Mouse (Mus musculus) kidney, adult 18-20 months (tissue): ENCODE results near the gene Hspg2.

Experiments used
- DNase-seq: peaks from one replicate; pipeline ENCODE4 v3.0.0; 2021

Gene Hspg2

GRCm38 (mm10) chr4:137502801-137503200 lies 34.2 kb downstream of the Hspg2 start:
- DNase-seq = no peak

- no peak for DNase-seq
These were observed 35.0 kb downstream of the Hspg2 start for GRCm38 (mm10) chr4:137503509-137503971.

DNA sequence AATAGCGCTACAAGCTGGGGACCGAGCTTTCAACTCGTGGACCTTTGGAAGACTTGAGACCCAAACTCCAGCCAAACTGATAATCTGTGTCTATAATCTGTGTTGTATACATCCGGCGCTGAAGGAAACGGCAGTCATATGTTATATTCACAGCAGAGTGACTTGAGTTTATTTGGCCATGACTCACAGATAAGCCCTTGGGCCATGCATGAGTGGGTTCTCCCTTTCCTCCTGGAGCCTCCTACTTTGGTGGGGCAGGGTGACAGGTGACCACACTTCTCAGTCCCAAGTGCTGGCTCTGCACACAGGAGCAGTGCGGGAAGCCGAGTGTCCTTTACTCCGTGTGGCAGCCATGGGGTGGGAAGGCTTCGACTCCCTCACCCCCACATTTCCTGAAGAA lies 38.1 kb downstream of the Hspg2 start:
- DNase-seq = no peak

DNA sequence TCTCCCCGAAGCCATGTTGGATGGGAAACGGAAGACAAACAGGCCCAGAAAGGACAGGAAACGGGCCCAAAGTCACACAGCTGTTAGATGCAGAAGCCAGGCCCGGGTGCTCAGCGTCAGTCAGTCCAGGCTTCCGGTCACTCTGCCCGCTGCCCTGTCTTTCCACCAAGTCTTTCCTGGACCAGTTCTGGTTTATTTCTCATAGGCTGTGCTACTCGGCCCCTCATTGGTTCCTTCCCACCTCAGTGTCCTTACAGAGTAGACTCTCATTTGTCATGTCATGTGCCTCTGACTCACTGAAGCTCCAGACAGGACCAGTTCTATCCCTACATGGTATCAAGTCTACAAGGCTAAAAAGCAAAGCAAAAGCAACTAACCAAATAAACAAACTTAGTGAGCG lies 41.0 kb downstream of the Hspg2 start:
- no peak for DNase-seq

DNA sequence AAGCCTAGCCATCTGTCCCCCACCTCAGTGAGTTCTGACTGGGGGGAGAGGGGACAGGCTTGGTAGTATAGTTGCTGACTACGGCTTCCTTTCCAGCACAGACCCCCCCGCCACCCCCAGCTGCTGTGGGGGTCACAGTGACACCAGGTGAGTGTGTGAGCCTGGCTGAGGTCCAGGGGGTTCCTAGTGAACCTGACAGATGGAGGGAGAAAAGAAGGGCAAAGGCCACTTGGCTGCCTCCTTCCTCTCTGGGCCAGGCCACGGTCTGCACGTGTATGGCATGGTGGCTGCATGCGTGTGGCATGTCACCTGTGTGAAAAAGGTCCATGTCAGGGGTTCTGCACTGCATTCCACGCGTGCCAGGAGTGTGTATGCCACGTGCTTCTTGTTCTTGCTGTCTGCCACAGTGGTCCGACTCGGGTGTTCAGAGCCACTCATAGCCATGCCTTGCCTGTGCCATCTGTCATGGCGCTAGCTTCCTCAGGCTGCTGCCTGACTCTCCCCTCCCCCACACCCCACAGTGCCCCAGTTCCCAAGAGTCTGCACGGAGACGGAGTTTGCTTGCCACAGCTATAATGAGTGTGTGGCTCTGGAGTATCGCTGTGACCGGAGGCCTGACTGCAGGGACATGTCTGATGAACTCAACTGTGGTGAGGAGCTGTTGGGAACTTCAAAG lies 41.6 kb downstream of the Hspg2 start:
- DNase-seq = peak; percentile 47

DNA sequence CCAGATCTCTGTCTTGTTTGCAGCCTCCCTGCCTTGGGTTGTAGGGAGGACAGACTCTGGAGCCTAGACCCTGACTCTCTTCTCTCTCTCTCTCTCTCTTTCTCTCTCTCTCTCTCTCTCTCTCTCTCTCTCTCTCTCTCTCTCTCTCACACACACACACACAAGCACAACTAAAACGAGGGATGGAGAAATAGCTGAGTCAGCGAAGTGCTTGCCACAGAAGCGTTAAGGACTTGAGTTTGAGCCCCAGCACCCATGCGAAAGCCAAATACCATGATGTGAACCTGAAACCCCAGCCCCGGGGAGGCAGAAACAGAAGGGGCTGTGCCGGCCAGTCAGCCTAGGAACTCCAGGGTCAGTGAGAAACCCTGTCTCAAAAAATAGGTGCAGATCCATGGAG lies 44.3 kb downstream of the Hspg2 start:
- DNase-seq = no peak

DNA sequence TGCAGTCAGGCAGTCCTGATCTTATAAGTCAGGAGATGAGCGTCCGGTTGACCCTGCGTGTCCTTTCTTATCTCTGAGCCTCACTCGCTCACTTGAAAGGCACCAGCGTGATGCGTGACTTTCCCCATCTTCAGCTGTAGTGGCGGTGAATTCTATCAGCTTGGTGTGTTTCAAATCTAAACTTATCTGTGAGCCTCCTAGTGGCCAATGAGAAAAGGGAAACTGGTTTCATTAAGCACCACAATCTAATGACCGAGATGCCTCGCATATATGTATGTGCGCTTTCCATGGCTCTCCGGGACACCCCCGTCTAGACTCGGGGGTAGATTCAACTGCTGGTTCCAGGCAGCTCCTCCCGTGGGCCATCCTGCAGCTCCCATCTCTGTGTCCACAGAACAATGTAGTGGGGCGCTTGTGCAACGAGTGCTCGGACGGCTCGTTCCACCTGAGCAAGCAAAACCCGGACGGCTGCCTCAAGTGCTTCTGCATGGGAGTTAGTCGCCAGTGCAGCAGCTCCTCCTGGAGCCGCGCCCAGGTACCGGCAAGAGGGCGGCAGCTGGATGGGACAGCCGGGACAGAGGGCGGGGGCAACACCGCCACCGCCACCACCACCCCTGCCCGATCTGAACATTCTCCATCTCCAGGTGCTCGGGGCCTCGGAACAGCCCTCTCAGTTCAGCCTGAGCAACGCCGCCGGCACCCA lies 49.6 kb downstream of the Hspg2 start:
- DNase-seq = no peak

DNA sequence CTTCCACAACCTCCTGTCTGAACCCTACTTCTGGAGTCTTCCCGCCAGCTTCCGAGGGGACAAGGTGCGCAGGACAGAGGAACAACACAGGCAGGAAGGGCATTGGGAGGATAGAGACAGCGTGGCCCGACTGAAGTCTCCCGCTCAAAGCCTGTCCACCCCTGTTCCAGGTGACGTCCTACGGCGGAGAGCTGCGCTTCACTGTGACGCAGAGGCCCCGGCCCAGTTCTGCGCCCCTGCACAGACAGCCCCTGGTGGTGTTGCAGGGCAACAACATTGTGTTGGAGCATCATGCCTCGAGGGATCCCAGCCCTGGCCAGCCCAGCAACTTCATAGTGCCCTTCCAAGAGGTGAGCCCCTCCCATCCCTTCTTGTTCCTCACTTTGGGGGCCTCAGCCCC lies 50.2 kb downstream of the Hspg2 start:
- no peak for DNase-seq

DNA sequence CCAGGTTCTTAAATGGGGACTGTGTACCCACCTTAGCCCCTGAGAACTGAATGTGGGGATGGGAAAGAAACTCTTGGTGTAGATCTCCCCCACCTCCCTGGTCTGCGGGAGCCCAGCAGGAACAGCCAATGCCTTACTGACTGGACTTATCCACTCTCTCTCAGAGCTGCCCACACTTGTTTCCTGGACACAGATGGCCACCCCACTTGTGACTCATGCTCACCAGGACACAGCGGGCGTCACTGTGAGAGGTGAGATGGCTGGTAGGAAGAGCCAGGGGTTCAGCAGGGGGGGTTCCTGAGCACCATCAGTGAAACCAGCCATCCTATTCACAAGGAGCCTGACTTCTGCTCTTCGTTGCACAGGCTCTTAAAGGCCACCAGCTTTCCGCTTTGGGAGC lies 51.8 kb downstream of the Hspg2 start:
- DNase-seq = no peak

DNA sequence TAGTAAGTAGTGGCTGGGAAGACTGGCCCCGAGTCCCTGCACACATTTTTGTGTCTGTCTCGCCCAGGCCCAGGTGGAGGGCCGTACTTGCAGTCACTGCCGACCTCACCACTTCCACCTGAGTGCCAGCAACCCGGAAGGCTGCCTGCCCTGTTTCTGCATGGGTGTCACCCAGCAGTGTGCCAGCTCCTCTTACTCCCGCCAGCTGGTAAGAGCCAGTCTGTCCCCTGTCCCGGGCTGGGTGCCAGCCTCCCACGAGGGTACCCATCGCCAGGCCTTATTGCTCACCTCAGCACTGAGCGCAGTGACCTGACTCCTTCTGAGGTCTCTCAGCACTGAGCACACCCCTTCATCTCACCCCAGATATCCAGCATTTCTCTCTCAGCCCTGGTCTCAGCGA lies 53.4 kb downstream of the Hspg2 start:
- no peak for DNase-seq

DNA sequence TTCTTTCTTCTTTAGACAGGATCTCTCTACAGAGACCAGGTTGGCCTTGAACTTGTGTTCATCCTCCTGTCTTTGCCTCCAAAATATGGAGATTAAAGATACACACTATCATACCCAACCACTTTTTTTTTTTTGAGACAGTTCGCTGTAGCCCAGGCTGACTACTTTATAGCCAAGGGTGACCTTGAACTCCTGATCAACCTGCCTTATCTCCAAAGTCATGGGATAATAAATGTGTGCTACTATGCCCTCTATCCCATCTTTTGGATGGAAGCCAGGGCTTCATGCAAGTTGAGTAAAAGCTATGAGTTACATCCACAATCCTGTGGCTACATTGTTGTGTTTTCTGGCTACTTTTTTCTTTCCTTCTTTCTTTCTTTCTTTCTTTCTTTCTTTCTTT lies 56.9 kb downstream of the Hspg2 start:
- no peak for DNase-seq

DNA sequence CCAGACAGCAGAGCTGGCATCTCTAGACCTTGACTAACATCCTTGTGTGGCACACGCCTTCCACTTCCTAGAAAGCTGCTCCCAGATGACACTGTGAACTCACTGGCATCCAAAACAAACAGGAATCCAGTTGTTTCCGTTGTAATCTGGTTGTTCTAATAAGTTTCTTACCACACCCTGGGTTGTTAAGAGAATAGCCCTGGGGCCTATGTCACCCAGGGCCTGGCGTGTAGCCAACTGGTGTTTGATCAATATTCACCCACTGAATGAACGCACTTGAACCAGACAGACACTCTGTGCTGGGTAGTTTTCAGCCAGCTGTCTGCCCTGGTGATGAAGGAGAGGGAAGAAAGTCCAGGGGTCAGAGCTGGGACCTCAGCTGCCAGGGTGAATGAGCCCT lies 58.8 kb downstream of the Hspg2 start:
- peak; percentile 47 for DNase-seq

- no peak for DNase-seq
These were observed 59.3 kb downstream of the Hspg2 start for GRCm38 (mm10) chr4:137527872-137528271.

DNA sequence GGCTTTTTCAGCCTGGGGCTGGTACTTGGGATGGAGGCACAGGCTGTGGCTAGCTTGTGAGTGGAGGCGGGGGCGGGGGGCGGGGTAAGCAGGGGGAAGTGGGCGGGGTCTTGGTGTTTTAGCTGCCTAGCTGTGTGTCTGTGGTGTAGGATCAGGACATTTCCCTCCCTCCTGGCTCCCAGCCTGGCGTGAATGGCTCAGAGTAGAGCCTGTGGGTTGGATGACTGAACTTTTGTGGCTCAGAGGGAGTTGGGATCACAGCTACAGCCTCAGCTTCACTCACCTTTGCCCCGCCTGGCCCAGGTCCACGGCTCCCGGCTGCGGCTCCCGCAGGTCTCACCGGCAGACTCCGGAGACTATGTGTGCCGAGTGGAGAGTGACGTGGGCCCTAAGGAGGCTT lies 71.8 kb downstream of the Hspg2 start:
- peak; percentile 83 for DNase-seq

GRCm38 (mm10) chr4:137542968-137543367 lies 74.4 kb downstream of the Hspg2 start:
- no peak for DNase-seq

DNA sequence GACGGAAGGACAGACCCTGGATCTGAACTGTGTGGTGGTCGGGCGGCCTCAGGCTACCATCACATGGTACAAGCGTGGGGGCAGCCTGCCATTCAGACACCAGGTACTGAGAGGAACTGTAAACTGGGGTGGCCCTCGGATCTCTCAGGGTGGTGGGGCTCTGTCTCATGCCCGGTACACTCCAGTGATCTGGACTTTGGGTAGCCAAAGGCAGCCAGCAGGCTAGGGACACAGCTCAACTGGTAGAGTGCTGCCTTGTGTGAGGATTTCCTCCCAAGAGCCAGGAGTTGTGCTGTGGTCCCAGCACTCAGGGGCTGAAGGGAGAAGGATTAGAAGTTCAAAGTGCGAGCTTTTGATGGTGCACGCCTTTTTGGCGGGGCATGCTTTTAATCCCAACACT lies 77.0 kb downstream of the Hspg2 start:
- peak; percentile 16 for DNase-seq

DNA sequence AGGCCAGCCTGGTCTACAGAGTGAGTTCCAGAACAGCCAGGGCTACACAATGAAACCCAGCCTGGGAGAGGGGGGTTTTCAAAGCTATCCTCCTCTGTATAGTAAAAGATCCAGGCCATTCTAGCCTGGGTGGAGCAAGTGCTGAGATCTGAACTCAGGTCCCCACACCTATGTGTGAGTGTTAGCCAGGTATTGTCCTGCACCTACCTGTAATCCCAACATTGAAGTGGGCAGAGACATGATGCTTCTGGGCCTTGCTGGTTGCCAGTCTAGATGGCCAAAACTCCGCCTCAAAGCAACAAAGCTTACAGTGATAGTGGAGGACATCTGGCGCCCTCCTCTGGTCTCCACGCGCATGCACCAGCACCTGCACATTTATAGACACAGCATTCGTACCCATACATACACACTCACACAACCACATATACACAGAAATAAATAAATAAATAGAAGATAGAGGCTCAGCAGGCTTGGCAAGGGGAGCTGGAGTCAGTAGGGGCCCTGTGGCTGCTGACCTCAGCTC lies 77.5 kb downstream of the Hspg2 start:
- DNase-seq = peak; percentile 56

DNA sequence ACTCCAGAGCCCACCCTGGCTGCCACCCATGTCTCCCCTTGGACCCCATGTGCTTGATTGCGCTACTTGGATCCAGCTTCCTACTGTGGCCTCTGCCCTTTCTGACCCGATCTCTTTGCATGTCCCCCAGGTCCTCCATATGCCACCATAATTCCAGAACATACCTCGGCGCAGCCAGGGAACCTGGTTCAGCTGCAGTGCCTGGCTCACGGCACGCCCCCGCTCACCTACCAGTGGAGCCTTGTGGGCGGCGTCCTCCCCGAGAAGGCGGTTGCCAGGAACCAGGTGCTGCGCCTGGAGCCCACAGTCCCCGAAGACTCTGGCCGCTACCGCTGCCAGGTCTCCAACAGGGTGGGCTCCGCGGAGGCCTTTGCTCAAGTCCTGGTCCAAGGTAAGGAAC lies 84.9 kb downstream of the Hspg2 start:
- no peak for DNase-seq

- no peak for DNase-seq
These were observed 88.2 kb downstream of the Hspg2 start for GRCm38 (mm10) chr4:137556673-137557210.

DNA sequence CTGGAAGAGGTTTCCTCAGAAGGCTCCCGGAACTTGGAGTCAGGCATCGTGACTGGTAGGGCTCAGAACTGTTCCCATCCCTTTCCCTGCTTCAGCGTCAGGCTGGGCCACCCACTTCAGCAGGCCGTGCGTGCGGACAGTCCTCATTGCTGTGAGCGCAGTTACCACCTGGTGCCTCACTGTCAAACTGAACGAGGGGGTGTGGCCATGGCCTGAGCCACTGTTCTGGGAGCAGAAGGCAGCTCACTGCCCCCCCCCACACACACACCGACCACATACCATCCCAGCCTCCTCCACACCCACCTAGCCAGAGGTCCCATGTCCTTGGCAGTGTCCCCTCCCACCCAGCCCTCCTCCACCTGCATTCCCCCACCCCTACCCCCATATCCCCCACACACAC lies 101.3 kb downstream of the Hspg2 start:
- DNase-seq = no peak

DNA sequence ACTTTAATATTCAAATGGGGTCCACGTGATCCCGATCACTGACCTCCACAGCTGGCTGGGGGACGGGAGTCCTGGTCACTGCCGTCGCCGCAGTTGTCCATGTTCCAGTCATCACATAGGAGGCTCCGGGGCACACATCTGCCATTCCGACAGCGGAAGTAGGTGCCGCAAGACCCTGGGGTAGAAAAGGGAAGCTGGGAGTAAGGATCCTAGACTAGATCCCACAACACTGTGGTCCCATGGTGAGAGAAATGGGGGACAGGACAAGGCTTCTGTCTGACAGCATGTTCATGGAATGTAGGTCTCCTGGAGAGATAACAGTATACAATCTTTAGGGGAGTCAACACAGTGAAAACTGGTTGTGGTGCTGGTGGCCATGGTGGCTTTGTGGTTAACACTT lies 105.9 kb downstream of the Hspg2 start, which contains the start of gene Ldlrad2:
TSS of gene Ldlrad2 (minus strand) at position 101 of the 400 bp plus-strand sequence.
- no peak for DNase-seq

DNA sequence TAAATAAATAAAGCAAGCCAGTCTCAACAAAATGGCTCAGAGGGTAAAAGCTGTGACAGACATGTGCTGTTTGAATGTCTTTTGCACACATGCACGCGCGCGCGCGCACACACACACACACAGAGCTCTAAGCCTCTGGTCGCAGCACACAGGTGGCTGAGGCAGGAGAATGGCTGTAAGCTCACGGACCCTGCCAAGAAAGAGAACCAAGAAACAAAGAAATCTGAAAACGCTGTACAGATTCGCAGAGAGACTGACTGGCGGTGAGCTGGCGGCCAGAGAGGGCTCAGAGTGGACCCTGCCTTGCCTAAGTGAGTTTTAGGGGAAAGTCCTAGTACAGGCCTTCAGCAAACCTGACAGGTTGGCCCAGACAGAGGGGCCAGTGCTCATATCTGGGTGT lies 108.9 kb downstream of the Hspg2 start:
- no peak for DNase-seq

GRCm38 (mm10) chr4:137578181-137578845 lies 109.7 kb downstream of the Hspg2 start:
- DNase-seq = peak; percentile 67

DNA sequence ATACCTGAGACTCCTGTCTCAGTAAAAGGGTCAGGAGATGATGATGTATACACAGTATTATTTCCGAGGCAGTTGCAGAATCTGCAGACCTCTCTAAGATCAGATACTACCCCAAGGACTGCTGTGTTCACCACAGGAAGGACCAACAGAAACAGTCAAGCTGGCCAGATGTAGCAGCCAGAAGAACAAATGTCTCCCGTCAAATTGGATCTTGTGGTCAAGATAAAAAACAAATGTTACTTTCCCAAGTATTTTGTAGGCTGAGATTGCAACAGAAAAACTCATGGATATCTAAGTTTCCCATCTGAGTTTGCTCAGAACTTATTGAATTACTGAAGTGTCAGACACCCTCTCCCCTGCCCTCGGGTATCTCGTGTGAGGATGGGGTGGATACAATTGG lies 111.2 kb downstream of the Hspg2 start:
- DNase-seq = no peak
